Mouse (Mus musculus) gastrocnemius, postnatal 25 days (tissue): ENCODE measurements around the gene Psmd7. TPM values are rescaled to one million over a fixed set of nuclear protein-coding genes. Genes with fewer than 3 reads are reported as not detected.
A peak's percentile ranks its signal among the peaks of the same experiment; 100 is the strongest.
"Not testable (repeated sequence)": the region's sequence is repeated elsewhere in the genome, so short reads cannot be mapped to it uniquely, and the experiment has no call there.

Experiments used
- DNase-seq: peaks from one replicate; pipeline ENCODE4 v3.0.0; 2022
- long read RNA-seq, 2 experiments: library from polyadenylated mRNA; stranded (forward); transcript quantifications; one replicate each; pipeline ENCODE4 v2.0.0; 2021
- total RNA-seq, 2 experiments: library from RNA; stranded (reverse); gene quantifications; 1 replicate in 1 of 2; 2 replicates in 1 of 2; pipeline ENCODE4 v1.2.3; 2021

The Psmd7 gene
- total RNA-seq = 100 to 1,000 TPM; 114 to 124 TPM
- long read RNA-seq, experiment 1, transcript Psmd7-201 (7 exons, 1,581 nt) = major isoform, 253 of 274 reads
- long read RNA-seq, experiment 1, partial matches to known transcripts = 3 of 274 reads
- long read RNA-seq, experiment 1, other reads (novel, unspliced or antisense) = 17 of 274 reads
- long read RNA-seq, experiment 2, transcript Psmd7-201 (7 exons, 1,581 nt) = major isoform, 287 of 308 reads
- long read RNA-seq, experiment 2, partial matches to known transcripts = 8 of 308 reads
- long read RNA-seq, experiment 2, other reads (novel, unspliced or antisense) = 12 of 308 reads

DNA sequence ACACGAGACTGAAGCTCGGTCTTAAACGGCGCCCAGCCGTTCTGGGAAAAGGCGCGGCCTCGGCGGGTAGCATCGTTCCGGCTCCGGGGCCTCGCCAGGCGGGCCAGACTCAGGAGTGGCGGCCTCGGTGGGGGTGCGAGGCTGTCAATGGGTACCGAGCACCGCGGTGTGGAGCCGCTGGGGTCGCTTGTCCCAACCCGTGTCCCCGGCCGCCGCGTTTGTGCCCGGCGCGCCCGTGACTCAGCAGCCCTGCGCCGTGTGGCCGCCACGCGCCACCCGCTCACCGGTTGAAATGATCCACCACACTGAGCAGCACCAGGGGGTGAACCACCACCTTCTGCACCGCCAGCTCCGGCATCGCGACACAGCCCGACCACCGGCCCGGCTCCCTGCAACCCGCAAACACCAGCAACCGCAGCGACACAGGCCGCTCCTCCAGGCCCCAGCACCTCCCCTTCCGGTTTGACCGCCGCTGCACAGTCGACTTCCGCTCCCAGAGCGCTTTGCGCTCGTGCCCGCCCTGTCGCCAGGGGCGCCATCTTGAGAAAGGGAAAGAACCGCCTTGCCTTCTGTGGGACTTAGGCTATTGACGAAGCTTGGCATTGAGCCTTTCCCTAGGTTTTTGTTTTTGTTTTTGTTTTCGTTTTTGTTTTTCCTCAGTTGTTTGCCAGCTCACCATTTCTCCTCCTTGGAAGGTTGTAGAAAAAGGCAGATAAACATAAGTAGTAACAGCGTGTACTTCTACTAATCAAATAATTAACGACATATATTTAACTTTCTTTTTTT, at the start of gene Psmd7:
TSS of gene Psmd7 (minus strand) at position 470 of the 786 bp plus-strand sequence.
- DNase-seq = peak; percentile 92

DNA sequence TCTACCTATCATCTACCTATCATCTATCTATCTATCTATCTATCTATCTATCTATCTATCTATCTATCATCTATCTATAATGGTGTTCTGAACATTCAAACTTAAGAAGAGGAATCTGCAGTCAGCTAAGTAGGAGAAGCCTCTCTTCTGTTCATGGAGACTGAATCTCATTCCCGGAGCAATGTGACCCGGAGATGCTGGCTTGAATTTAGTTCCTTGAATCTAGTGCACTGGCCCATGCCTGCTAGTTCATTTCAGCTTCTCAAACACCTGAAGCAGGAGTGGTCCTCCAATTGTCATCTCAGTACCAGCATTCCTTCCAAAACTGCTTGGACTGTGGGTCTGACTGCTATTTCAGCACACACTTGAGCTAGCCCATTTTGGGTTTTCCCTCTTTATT, 45.5 kb upstream of the Psmd7 start:
- DNase-seq = no peak

DNA sequence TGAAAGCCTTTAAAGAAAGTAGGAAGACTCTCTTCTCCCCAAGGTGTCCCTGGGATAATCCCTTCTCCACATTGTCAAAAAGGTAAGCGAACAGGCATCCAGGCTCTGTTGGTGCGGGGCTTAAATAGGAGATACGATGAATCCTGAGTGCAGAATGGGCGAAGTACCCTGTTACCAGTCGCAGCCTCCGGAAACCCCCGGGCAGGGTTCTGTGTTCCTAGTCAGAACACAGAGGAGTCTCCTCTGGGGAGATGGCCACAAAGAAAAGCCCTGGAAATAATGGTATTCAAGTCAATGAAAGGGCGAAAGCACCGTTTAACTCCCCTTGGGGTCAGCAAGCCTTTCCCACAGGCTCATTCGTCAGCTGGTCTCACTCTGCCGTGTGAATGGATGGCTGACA, 41.4 kb upstream of the Psmd7 start:
- DNase-seq = no peak

DNA sequence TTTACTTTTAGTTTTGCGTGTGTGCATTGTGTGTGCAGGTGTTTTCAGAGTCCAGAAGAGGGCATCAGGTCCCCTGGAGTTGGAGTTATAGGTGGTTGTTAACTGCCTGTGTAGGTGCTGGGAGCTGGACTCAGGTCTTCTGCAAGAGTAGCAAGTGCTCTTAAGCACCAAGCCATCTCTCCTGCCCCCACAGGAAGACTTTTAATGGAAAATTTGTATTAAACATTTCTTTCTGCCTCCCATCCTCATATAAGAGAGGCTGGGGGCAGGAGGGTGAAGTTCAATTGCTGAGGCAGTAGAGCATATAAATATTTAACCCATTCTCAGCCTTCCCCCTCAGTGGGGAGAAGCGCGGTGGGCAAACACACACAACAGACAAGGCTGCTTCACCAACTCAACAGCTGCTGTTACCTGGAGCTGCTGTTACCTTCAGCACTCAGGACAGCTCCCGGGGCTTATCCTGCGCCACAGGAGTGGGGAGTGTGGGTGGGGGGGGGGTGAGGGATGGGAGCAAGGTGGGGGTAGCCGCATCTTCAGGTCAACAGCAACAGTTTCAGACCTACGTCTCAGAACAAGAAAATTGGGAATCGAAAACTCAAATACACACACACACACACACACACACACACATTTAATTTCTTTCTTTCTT, 40.4 kb upstream of the Psmd7 start:
- no peak for DNase-seq

DNA sequence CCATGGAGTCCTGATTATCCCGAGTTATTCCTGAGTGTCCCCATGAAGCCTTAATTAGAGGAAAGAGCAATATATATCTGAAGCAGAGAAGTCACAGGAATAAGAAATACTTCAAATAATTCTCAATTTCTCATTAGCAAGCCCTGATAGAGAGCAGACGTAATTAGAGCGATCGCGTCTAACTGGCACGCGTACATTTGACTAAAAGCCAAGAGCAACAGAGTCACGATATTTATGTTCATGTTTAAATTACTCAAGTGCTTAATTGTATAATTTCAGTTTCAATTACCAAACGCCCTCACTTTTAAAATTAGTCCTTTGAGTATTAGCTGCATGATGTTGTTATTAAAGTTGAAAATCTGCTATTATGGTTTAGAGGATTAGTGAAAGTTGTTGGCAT, 39.6 kb upstream of the Psmd7 start:
- no peak for DNase-seq

DNA sequence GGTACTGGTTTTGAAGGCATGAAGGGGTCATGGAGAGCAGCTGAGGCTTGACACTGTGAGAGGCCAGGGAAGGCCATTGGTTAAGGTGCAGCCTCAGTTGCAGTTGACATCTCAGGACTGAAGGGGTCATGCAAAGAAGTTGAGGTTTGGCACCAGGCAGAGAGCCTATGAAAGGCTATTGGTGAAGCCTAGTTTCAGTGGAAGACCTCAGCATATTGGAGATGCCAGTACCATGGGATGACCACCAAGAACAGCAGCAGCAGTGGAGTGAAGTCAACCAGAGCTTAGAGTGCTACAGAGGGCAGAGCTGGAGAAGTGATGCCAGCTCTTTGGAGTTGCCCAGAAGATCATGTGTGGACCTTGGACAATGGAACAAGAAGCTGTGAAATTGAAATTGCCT, 36.0 kb upstream of the Psmd7 start:
- DNase-seq = not testable (repeated sequence)

DNA sequence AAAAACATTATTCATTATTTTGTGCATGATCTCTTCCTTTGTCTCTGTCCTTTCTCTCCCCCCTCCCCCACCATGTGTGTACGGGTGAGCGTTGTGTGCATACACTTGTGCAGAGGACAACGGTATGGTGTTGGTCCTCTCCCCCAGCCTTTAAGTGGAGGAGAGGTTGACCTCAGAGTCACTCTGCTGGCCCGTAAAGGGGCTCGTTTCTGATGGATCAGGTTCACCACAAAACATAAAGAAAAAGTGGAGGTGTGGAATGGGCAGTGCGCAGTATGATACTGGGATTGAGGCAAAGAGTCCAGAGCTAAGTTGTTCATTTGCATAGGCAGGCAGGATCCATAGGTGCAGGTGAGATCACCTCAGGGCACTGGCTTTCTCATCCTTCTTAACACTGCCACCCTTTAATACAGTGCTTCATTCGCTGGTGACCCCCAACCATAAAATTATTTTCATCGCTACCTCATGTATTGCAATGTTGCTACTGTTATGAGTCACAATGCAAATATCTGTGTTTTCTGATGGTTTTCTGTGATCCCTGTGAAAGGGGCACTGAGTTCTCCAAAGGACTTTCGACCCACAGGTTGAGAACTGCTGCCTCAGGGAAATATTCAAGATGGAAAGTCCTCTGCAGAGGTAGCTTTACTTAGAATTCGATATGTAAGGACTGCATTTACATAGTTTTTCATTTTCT, 33.8 kb upstream of the Psmd7 start:
- no peak for DNase-seq

DNA sequence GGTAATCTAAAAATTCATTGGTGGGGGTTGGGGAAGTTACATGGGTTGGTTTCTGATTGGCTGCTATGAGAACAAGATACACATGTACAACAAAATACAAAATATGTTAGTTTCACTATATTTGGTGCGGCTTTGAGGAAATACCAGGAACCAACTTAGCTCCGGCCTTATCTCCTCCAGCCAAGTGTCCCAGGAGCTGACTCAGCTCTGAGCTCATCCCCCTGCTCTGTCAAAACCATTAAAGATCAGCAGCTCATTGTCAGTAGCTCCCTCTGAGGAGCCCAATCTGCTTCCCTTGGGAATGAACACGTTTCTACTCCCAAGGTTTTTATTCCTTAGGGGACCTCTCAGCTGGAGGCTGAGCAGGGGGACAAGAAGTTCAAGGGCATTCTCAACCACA, 32.9 kb upstream of the Psmd7 start:
- DNase-seq = no peak

DNA sequence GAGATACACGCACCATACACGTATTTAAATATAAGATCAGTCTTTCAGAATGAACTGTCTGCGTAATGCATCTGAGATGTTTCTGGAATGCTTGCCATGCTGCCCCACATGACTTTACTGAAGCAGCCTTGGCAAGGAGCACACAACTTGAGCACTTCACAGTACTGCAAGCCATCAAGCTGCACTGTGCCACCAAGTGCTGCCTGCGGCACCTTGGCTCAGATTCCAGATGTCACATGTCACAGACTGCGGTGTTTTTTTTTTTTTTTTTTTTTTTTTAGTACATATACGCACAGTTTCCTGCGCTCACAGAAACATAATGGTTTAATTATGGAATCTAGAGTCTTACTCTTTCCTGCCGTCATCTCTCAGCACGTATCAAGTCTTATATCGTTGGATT, 30.2 kb upstream of the Psmd7 start:
- no peak for DNase-seq

DNA sequence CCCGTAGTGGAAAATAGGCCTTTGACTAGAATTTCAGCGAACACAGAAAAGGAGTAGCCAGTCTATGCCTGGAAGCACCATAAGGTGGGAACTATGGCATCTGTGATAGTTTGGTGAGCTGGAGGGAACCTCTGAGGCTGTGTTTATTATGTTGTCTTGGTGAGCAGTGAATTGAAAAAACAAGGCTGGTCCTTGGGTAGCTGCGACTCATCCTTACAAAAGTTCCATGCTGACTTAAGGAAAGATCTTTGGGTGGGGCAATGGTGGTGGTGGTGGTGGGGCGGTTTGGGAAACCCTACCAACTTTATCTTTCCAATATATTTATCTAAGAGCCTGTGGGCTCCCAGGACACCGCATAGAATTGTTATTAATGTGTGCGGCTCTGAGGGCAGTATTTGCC, 25.1 kb upstream of the Psmd7 start:
- DNase-seq = no peak

DNA sequence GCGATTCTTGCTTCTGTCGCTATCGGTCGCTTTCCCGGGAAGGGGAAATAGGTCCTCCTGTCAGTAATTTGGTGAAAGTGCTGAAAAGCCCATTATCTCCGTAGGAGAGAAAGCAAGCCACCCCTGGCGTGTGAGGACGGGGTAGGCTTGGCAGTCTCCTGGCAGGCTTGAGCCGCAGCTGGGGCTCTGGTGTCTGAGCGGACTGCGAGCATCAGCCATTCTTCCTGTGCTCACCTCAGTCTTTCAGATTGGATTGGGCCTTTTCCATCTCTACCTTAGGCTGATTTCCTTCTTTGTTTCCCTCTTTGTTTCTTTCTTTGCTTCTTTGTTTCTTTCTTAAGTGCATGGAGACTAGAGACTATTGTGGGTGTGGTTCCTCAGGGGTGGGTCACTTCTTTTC, 22.6 kb upstream of the Psmd7 start:
- no peak for DNase-seq

DNA sequence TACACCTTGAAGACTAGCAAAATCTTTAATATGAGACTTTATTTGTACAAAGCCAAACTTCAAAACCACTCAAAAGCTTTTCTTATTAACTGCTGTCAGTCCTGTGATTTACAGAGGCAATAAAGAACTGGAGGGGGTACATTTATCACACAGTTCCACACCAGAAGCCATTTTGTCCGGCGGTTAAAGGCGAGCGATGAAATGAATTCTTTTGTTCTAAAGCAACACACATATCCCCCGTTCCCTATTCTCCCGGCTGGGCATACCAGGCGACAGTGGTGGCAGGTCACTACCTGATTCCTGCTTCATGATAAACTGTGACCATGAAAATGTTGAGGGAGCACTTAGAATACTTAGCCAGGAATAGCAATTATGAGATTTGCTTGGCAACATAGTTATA, 20.5 kb upstream of the Psmd7 start:
- no peak for DNase-seq

DNA sequence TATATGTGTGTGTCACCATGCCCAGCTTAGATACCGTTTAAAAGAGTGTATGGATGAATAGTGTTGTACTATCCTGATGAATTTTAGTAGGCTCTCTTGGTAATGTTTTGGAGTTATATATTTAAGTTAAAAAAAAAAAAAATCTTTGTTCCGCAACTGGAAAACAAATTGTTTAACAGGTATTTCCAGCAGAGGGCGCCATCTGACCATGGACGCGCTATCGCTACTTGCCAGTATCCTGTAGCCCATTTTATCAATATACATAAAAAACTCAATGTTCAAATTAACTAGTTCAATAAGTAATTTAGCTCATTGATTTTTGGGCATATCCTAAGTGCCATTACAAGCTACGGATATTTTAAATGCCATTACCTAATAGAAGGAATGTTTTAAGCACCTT, 14.8 kb upstream of the Psmd7 start:
- DNase-seq = no peak

DNA sequence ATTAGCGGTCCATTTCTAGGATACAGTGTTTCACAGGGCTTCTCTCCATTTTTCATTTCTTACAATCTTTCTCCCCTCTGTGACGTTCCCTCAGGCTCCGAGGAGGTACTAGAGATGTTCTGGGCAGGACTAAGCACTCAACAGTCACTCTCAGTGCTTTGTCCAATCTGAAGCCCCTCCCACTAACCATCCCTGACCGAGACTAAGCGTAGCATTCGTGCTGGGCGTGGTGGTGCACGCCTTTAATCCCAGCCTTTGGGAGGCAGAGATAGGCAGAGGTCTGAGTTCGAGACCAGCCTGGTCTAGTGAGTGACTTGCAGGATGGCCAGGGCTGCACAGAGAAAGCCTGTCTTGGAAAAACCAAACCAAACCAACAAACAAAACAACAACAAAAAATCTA, 11.4 kb upstream of the Psmd7 start:
- no peak for DNase-seq

DNA sequence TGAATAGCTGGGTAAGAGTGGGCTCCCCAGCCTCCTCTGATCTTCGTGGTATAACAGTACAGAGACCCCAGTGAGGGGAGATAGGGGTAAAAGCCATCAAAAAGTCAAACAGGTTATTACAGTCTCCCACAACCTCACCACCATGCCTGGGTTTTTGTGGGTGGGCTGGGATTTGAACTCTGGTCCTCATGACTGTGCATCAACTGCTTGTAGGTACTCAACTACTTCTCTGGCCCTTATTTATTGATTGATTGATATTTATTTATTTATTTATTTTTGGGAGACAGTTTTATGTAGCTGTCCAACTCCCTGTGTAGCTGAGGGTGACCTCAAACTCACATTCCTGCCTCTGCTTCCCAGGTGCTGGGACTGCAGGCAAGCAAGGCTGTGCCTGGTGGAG, 9.5 kb upstream of the Psmd7 start:
- DNase-seq = no peak

DNA sequence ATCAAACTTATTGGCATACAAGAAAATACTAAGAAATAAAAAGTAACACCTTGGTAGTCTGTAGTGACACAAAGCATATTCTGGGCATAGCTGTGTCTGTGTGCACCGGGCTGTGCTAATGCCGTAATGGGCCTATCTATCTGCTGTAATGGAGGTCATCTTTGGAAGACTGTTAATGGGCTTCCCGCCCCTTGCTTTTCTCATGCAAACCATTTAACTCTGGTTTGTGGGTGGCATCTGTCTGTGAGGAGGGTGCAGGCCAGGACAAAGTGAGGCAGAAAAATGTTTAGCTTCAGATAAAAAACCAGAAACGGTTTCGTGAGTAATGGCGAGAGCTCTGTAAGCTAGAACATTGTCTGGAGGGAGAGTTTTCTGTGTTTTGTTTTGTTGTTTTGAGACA, 6.6 kb upstream of the Psmd7 start:
- DNase-seq = no peak

DNA sequence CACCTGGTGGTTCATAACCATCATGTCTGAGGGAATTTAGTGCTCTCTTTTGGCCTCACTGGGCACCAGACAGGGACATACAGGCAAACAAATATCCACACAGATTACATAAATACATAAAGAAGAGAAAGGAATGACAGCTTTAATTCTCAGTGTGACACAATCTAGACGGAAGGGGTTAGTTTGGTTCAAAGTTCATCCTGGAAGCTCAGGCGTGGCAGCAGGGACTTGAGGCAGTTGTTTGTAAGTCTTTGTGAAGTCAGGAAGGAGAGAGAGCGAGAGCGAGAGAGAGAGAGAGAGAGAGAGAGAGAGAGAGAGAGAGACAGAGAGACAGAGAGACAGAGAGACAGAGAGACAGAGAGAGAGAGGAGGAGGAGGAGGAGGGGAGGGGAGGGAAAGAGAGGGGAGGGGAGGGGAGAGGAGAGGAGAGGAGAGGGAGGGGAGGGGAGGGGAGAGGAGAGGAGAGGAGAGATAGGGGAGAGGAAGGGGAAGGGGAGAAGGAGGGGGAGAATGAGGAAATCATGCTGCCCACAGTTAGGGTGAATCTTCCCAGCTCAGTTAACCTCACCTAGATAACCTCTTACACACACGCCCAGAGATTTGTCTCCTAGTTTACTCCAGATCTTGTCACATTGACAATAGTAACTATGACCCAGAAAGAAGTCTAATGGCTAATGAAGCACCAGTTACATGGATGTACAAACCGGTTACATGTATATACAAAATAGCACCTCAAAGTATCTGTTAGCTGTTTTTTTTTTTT, 5.9 kb upstream of the Psmd7 start:
- no peak for DNase-seq

DNA sequence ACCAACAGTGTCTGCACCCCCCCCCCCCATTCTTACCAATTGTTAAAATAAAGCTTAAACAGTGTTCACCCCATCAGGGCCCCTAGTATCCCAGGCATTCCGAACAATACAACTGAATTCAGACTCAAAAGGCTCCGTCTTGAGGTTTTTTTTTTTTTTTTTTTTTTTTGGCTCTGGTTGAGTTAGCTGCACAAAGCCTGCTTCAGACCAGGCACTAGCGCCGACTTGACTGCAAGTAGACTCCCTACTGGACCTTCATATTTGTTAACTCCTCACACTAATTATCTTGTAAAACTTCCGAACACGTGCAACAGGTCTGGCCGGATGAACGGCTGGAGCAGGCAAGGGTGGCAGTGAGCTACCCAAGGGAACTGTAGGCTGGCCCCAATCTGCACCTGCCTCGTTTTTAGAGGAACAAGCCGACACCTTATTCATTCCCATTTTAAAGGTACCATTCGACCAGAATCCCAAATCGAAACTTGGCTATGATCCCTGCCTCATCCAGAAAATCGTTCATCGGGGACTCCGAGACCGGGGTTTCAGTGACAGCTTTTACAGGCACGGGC, 752 bp downstream of the Psmd7 start:
- DNase-seq = no peak

DNA sequence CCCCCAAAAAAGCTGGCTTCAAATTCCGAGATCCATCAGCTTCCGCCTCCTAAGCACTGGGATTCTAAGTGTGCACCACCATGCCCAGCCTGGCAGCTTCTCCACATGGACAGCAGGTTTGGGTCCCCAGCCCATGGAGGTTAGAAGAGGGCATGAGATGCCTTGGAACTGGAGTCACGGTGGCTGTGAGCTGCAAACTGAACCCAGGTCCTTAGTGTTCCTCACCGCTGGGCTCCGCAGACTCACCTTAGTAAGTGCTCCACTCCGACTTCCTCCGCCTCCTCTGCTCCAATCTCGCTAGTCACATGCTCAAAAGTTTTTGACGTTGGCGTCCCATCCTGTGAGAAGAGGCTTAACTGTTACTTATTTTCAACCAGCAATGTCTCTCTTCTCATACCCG, 6.1 kb downstream of the Psmd7 start:
- DNase-seq = no peak

DNA sequence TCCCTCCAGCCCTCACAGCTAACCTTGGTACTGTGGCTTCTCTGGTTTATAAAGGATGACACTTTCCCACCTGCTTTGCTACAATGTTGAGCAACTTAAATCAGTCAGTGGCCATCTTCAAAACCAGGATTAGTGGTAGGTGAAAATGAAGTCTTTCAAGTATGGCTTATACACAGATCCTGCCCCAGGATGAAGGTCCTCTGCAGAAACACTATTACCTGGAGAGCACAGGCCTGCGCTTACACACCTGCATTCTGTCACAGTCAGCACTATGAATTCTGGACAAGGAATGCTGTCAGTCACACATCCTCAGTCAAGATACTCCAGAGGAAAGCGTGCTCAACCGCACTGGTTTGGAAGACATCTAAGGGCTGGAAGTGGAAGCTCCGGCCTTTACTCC, 6.7 kb downstream of the Psmd7 start:
- DNase-seq = no peak

DNA sequence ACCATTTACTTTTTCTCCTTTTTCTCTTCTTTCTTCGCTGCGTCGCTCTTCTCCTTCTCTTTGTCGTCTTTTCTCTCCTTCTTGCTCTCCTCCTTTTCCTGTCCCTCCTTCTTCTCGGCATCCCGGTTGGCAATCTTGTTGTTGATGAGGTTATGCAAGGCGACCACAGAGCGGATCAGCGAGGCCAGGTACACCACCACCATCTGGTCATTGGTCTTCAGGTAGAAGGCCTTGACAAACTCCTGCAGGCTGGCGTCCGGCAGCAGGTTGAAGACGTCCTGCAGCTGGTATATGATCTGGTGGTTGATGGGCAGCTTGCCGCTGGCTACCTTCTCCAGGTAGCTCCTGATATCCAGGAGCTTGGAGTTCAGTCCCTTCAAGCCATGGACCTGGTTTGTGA, 7.4 kb downstream of the Psmd7 start:
- no peak for DNase-seq

DNA sequence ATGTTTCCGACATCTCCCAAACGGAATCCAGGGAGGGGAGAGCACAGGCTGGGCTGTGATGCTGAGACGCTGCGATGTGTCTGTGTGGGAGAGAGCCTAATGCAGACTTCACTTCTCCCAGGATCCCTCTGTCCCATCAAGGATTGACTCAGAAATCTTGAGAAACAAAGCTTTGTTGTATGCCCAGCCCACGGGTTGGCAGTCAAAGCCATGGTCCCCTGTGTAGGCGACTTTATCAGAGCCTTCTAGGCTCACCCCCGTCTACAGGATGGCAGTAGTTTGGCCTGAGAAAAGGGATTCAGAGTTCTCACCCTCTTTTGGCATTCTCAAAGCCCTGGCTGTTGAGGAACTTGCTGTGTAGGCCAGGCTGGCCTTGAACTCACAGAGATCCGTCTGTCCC, 9.7 kb downstream of the Psmd7 start:
- no peak for DNase-seq
